Mouse (Mus musculus): ENCODE data around the gene Ssmem1. TPM values are rescaled to one million over a fixed set of nuclear protein-coding genes. Genes with fewer than 3 reads are reported as not detected.

Gene Ssmem1
- polyA plus RNA-seq (2012), result not detected in 2 replicates

DNA sequence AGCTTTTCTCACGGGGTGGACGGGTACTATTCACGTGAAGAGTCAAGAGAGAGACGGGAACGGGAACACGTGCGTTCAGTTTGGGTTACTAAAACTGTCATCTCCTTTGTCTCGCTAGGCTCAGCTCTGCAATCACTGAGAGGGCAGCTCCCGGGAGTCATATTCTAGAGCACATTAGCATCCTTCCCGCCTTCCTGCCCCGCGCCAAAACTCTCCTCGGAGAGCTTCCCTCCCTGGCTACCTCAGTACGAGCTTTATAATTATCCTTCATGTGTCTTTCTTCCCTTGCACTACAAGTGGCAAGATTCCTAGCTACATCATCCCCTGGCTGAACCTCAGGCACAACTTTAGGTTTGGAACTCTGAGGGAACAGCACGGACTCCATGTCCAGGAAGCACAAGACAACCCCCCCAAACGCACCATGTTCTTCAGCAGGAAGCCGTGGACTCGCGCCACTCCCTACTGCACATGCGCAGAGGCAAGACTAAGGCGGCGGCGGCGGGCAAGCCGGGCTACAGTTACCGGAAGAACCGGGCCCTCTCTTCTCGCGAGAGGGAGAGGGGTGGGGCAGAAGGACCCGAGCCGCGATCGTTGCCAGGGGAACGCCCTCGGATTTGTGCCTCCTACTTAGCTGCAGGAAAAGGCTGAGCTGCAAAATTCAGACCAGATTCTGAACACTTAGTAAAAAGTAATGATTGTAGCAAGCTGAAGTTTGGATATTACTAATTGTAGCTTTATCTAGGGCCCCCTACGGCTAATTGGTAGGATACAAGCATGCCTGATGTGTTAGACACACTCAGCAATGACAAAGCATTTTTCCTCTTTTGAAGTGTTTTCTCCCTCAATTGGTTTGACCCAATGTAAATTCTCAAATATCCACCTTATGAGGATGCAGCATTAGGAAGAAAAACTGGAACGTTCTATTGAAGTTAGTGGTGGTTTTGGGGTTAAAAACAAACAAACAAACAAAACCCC is at the start of gene Ssmem1, which contains the start of gene Tmem209:
Ssmem1 (plus strand) TSS at position 585 of the 975 bp plus-strand sequence.
Tmem209 (minus strand) TSS at position 519 of the 975 bp plus-strand sequence.

DNA sequence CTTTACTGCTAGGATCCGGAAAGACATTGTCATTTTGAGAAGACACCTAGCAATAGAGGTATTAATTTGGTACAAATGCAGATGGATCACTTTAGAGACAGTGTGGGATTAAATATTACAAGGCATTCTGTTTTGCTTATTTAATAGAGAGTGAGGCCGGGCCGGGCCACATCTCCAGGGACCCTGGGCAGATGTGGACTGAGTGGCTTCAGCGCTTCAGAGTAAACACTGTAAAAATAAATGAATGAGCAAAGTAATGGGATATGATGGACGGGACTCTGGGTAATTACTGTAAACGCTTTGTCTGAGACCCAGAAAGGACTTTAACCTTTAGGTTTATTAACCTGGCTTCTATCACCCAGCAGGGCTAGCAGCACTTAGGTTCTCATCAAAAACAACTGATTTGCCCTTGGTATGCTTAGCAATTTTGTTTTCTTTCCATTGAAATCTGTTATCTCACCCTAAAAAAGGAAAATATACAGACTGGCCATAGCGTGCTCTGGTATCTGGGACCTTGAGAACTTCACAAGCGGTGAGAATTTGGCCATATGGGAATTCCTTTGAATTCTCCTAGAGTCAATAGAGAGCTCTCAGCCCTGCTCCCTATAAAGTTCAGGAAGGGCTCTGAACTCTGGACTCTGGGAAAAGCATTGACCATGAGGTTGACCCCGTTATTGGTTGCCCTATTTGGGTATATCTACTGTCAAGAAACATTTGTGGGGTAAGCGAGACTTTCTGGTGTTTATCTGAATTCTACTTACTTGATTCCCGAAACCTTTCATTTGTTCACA is 31.6 kb downstream of the Ssmem1 start, which contains the start of gene Cpa2:
Cpa2 (plus strand) TSS at position 574 of the 791 bp plus-strand sequence.

DNA sequence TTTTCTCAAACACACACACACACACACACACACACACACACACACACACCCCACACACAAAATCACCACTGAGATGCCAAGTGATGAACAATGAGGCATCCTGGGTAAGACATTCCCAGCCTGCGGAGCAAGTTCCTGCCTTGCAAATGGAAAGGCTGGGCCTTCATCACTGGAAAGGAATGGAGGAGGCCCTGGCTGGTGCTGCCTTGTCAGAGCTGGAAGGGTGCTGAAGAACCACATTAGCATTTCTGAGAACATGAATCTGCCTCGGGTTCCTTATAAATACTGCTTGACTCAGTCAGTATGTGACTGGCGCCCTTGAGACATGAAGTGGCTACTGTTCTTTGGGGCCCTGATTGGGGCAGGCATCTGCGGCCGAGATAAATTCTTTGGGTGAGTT is 58.4 kb downstream of the Ssmem1 start, which contains the start of gene Cpa4:
Cpa4 (plus strand) TSS at position 301 of the 400 bp plus-strand sequence.

Other genes starting within 250 kb of the Ssmem1 start
- 21.8 and 30.2 TPM in 2 replicates for gene Ube2h, start 205.3 kb upstream of the Ssmem1 start, polyA plus RNA-seq (2012)
- gene Zc3hc1, start 118.8 kb upstream of the Ssmem1 start, polyA plus RNA-seq (2012), result 69.3 and 81.0 TPM in 2 replicates
- gene Klhdc10, start 108.0 kb upstream of the Ssmem1 start, polyA plus RNA-seq (2012), result 15.1 and 15.6 TPM in 2 replicates
- gene Tmem209, start 66 bp upstream of the Ssmem1 start, polyA plus RNA-seq (2012), result 2.4 and 3.0 TPM in 2 replicates
- 0.04 and 0.05 TPM in 2 replicates for gene Cpa2, start 31.7 kb downstream of the Ssmem1 start, polyA plus RNA-seq (2012)
- not detected in 2 replicates for gene Cpa4, start 58.5 kb downstream of the Ssmem1 start, polyA plus RNA-seq (2012)
- gene Cpa5, start 101.2 kb downstream of the Ssmem1 start, polyA plus RNA-seq (2012), result not detected in 2 replicates
- not detected in 2 replicates for gene Cpa1, start 129.4 kb downstream of the Ssmem1 start, polyA plus RNA-seq (2012)
- 22.8 and 27.7 TPM in 2 replicates for gene Cep41, start 183.9 kb downstream of the Ssmem1 start, polyA plus RNA-seq (2012)
- gene Mest, start 213.7 kb downstream of the Ssmem1 start, polyA plus RNA-seq (2012), result 0.02 and 0.24 TPM in 2 replicates

Data from megakaryocyte-erythroid progenitor cell, adult 5 weeks (primary cell).